ENCODE assay signal across 16 mouse cellular contexts in genomic region chr3:146198803-146199481, GRCm38 (mm10). TPM values are rescaled to one million over a fixed set of nuclear protein-coding genes. Genes with fewer than 3 reads are reported as not detected.
DNase-seq lines count a peak whose midpoint lies in the region; ATAC-seq lines count a peak whose summit lies in the region.
"Had no signal": no experiment of that assay in that cellular context is flagged by ENCODE, and none has a peak within 500 bp of the region (broad histone marks: within the 10 kb centered on the region; RNA-seq: fewer than 3 reads in every experiment).

No protein-coding gene starts in this region.

- H3K36me3 ChIP-seq in embryonic facial prominence, embryonic 12.5 days, result no peaks in the 10 kb centered on the region
- no peaks in the 10 kb centered on the region for H3K36me3 ChIP-seq in embryonic facial prominence, embryonic 10.5 days (replicated peaks)
- no peaks in the 10 kb centered on the region for H3K36me3 ChIP-seq in midbrain, embryonic 13.5 days
- H3K36me3 ChIP-seq in midbrain, embryonic 11.5 days (ENCODE audit: control insufficient read depth, insufficient read depth, low read length), result no peaks in the 10 kb centered on the region
- H3K36me3 ChIP-seq in midbrain, embryonic 10.5 days, result no peaks in the 10 kb centered on the region
- H3K36me3 ChIP-seq: forebrain, embryonic 15.5 days had no signal

- no peak overlapping the region for H3K4me2 ChIP-seq in embryonic facial prominence, embryonic 12.5 days (replicated peaks)
- H3K4me2 ChIP-seq in midbrain, embryonic 13.5 days (replicated peaks), result no peak overlapping the region
- H3K4me2 ChIP-seq in midbrain, embryonic 11.5 days, result no peak overlapping the region
- H3K4me2 ChIP-seq: forebrain, embryonic 15.5 days; lung, embryonic 14.5 days had no signal

- H3K4me1 ChIP-seq in embryonic facial prominence, embryonic 12.5 days, result no peaks in the 10 kb centered on the region
- peaks cover 10% of the 10 kb centered on the region for H3K4me1 ChIP-seq in embryonic facial prominence, embryonic 10.5 days
- H3K4me1 ChIP-seq in midbrain, embryonic 13.5 days (replicated peaks), result 0 out of 2 replicates have a peak, but pooled peaks cover 5% of the 10 kb centered on the region
- H3K4me1 ChIP-seq in midbrain, embryonic 11.5 days (ENCODE audit: control insufficient read depth, insufficient read depth, low read length), result no peaks in the 10 kb centered on the region
- peaks cover 17% of the 10 kb centered on the region for H3K4me1 ChIP-seq in midbrain, embryonic 10.5 days
- H3K4me1 ChIP-seq: forebrain, embryonic 15.5 days had no signal

- H3K27me3 ChIP-seq in embryonic facial prominence, embryonic 12.5 days, result no peaks in the 10 kb centered on the region
- no peaks in the 10 kb centered on the region for H3K27me3 ChIP-seq in embryonic facial prominence, embryonic 10.5 days (replicated peaks; ENCODE audit: low read depth, poor library complexity, severe bottlenecking)
- H3K27me3 ChIP-seq in midbrain, embryonic 13.5 days, result no peaks in the 10 kb centered on the region
- no peaks in the 10 kb centered on the region for H3K27me3 ChIP-seq in midbrain, embryonic 11.5 days (ENCODE audit: control insufficient read depth, insufficient read depth, low read length)
- no peaks in the 10 kb centered on the region for H3K27me3 ChIP-seq in midbrain, embryonic 10.5 days (ENCODE audit: low read depth, poor library complexity, severe bottlenecking)
- H3K27me3 ChIP-seq: forebrain, embryonic 15.5 days had no signal

- ATAC-seq in embryonic facial prominence, embryonic 12.5 days (ENCODE audit: insufficient number of reproducible peaks, insufficient read depth, low FRiP score, low TSS enrichment), result 0 out of 2 replicates have a peak, but pooled peaks have one; percentile 22
- peak; percentile 79 for ATAC-seq in midbrain, embryonic 13.5 days
- no peak; the same call in 1 of the 2 replicates for ATAC-seq in midbrain, embryonic 11.5 days (ENCODE audit: low FRiP score)
- ATAC-seq: forebrain, embryonic 15.5 days; inflammation-experienced regulatory T-cells, adult 6 months had no signal

- H3K9me3 ChIP-seq in embryonic facial prominence, embryonic 12.5 days, result no peaks in the 10 kb centered on the region
- H3K9me3 ChIP-seq in embryonic facial prominence, embryonic 10.5 days, result no peaks in the 10 kb centered on the region
- no peaks in the 10 kb centered on the region for H3K9me3 ChIP-seq in midbrain, embryonic 13.5 days
- H3K9me3 ChIP-seq in midbrain, embryonic 11.5 days (ENCODE audit: control insufficient read depth, low read length), result no peaks in the 10 kb centered on the region
- no peaks in the 10 kb centered on the region for H3K9me3 ChIP-seq in midbrain, embryonic 10.5 days (replicated peaks)
- H3K9me3 ChIP-seq: forebrain, embryonic 15.5 days had no signal

- H3K9ac ChIP-seq in embryonic facial prominence, embryonic 12.5 days, result no peak overlapping the region
- no peak overlapping the region for H3K9ac ChIP-seq in midbrain, embryonic 13.5 days (replicated peaks)
- H3K9ac ChIP-seq in midbrain, embryonic 11.5 days (ENCODE audit: low read length), result no peak overlapping the region
- H3K9ac ChIP-seq: forebrain, embryonic 15.5 days; lung, embryonic 14.5 days had no signal

- no peak overlapping the region for H3K4me3 ChIP-seq in embryonic facial prominence, embryonic 12.5 days
- H3K4me3 ChIP-seq in embryonic facial prominence, embryonic 10.5 days, result no peak overlapping the region
- no peak overlapping the region for H3K4me3 ChIP-seq in midbrain, embryonic 13.5 days (replicated peaks)
- no peak overlapping the region for H3K4me3 ChIP-seq in midbrain, embryonic 11.5 days (ENCODE audit: low read depth, low read length)
- H3K4me3 ChIP-seq in midbrain, embryonic 10.5 days, result no peak overlapping the region
- H3K4me3 ChIP-seq: erythroblast, embryonic 14.5 days; forebrain, embryonic 15.5 days had no signal

- no peak for DNase-seq in embryonic facial prominence, embryonic 10.5 days (ENCODE audit: low spot score)
- no peak for DNase-seq in midbrain, embryonic 11.5 days (ENCODE audit: low spot score, missing footprints)
- peak; percentile 33 for DNase-seq in neural tube, embryonic 10.5 days (ENCODE audit: extremely low spot score, low spot score)
- no peak for DNase-seq in urinary bladder, postnatal 14 days (ENCODE audit: low spot score)
- DNase-seq in ovary, postnatal 14 days (ENCODE audit: low spot score), result no peak
- no peak for DNase-seq in midbrain, embryonic 10.5 days (ENCODE audit: low spot score)
- DNase-seq: cerebellum, adult 11 months; cerebellum, postnatal 25 days; kidney, postnatal 4 days; lung, embryonic 14.5 days had no signal

- H3K27ac ChIP-seq in embryonic facial prominence, embryonic 12.5 days, result no peak overlapping the region
- no peak overlapping the region for H3K27ac ChIP-seq in embryonic facial prominence, embryonic 10.5 days (replicated peaks)
- no peak overlapping the region for H3K27ac ChIP-seq in midbrain, embryonic 13.5 days
- H3K27ac ChIP-seq in midbrain, embryonic 11.5 days (ENCODE audit: low read depth, low read length), result no peak overlapping the region
- H3K27ac ChIP-seq in midbrain, embryonic 10.5 days (replicated peaks), result no peak overlapping the region
- H3K27ac ChIP-seq: forebrain, embryonic 15.5 days; macrophage had no signal

- WGBS in embryonic facial prominence, embryonic 12.5 days, result 83% methylated on average over 11 of the region's 11 CpGs
- 89% methylated on average over 11 of the region's 11 CpGs for WGBS in embryonic facial prominence, embryonic 10.5 days
- 73% methylated on average over 11 of the region's 11 CpGs for WGBS in midbrain, embryonic 13.5 days
- WGBS in midbrain, embryonic 11.5 days, result 82% methylated on average over 11 of the region's 11 CpGs
- WGBS in midbrain, embryonic 10.5 days, result 88% methylated on average over 11 of the region's 11 CpGs

RNA-seq across cellular contexts. Expression of gene Lpar3, which starts 21.8 kb away (rescaled TPM):
- 1.4 and 1.6 TPM in 2 replicates for polyA plus RNA-seq in embryonic facial prominence, embryonic 12.5 days (2016; fragmentation: Nextera tagmentation; extraction: Ambion mirVana)
- 0.55 and 0.72 TPM in 2 replicates for polyA plus RNA-seq in embryonic facial prominence, embryonic 10.5 days (2016; fragmentation: Nextera tagmentation; extraction: Ambion mirVana)
- 0.13 and 0.35 TPM in 2 replicates for polyA plus RNA-seq in midbrain, embryonic 13.5 days (2015; fragmentation: Nextera tagmentation; extraction: Ambion mirVana)
- polyA plus RNA-seq in midbrain, embryonic 11.5 days (2014; fragmentation: Nextera tagmentation; extraction: Ambion mirVana), result 0.37 and 0.41 TPM in 2 replicates
- 0.46 and 0.47 TPM in 2 replicates for polyA plus RNA-seq in midbrain, embryonic 10.5 days (2016; fragmentation: Nextera tagmentation; extraction: Ambion mirVana)
- polyA plus RNA-seq: macrophage had no signal

RNA-seq across cellular contexts. Expression of gene Mcoln2, which starts 49.3 kb away (rescaled TPM):
- polyA plus RNA-seq in embryonic facial prominence, embryonic 12.5 days (2016; fragmentation: Nextera tagmentation; extraction: Ambion mirVana), result 0.27 and 0.88 TPM in 2 replicates
- polyA plus RNA-seq in embryonic facial prominence, embryonic 10.5 days (2016; fragmentation: Nextera tagmentation; extraction: Ambion mirVana), result 0.12 and 0.18 TPM in 2 replicates
- polyA plus RNA-seq in midbrain, embryonic 13.5 days (2015; fragmentation: Nextera tagmentation; extraction: Ambion mirVana), result 0.22 and 0.35 TPM in 2 replicates
- 0.37 and 0.46 TPM in 2 replicates for polyA plus RNA-seq in midbrain, embryonic 11.5 days (2014; fragmentation: Nextera tagmentation; extraction: Ambion mirVana)
- 0.20 and 0.29 TPM in 2 replicates for polyA plus RNA-seq in midbrain, embryonic 10.5 days (2016; fragmentation: Nextera tagmentation; extraction: Ambion mirVana)
- polyA plus RNA-seq: erythroblast, embryonic 14.5 days; forebrain, embryonic 15.5 days had no signal
